Mouse (Mus musculus): Measurements from ENCODE around the gene Sema3g.

Sema3g gene

GRCm38 (mm10) chr14:31232404-31233069 lies 14.9 kb downstream of the Sema3g start:
- DNase-seq (ENCODE audit: low read depth, low spot score) = no peak

DNA sequence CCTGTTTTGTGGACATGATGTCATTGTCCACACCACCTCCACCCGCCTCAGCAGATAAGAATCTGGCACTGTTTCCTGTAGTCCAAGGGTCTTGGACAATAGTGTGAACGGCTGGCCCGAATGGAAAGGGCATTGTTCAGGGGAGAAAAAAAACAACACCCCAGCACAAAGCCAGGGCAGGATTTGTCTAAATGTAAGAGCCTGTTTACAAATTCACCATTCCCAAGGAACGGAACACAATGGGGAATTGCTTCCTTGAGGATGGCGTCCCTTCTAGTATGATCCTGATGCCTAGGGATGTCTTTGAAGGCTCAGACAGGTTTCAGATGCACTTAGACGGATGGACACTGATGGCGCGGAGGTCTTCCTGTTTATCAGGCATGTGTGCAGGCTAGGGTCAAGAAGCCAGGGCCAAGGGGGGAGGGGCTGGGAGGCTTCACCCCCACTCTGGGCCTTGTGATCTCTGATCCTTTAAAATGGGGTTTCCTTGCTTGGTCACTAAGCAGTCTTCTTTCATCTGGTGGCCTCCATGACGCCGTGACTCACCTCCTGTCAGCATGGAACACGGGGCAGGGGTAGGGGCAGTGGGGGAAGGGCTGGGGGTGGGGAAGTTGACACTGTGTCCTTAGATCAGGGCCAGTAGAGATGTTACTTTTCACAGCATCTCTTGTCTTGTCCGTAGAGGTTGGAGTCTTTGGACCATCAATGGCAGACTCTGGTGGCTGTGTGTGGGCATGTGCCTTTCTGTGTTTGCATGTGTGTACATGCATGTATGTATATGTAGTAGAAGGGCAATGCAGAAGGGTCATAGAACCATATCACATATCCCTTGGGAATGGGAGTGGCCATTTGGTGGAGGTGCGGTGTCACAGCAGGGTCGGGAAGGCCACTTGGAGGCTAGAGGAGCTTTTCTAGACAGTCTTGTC lies 15.7 kb downstream of the Sema3g start:
- no peak for DNase-seq (ENCODE audit: low read depth, low spot score)

DNA sequence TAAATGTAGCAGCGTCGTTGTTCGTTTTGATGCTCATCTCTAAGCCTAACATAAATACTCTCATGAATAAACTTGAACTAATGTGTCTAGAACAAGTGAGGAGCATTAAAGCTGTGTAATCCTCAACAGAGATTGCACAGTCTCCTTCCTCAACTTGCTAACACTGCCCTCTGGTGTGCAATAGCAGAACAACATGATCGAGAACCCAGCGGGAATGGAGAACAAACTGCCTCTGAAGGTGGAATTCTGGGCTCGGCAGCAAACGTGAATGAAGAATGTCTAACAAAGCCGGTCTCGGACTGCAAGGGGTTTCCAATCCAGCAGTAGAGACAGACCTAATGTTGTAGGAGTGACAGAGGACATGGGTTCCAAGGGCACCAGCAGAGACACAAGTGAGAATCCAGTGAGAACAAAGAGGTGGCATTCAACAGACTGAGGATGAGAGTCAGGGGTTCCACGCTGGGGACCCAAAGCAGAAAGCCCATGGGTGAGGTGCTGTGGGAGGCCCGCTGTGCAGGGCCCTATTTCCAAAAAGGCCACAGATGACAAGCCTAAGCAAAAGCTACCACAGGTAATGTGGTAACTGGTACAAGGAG lies 16.4 kb downstream of the Sema3g start:
- peak; percentile 82 for DNase-seq (ENCODE audit: low read depth, low spot score)

- DNase-seq (ENCODE audit: low read depth, low spot score) = no peak
Measured at GRCm38 (mm10) chr14:31237101-31237882, 19.6 kb downstream of the Sema3g start.

- DNase-seq (ENCODE audit: low read depth, low spot score) = no peak
Measured at GRCm38 (mm10) chr14:31240528-31240927, 22.9 kb downstream of the Sema3g start.

DNA sequence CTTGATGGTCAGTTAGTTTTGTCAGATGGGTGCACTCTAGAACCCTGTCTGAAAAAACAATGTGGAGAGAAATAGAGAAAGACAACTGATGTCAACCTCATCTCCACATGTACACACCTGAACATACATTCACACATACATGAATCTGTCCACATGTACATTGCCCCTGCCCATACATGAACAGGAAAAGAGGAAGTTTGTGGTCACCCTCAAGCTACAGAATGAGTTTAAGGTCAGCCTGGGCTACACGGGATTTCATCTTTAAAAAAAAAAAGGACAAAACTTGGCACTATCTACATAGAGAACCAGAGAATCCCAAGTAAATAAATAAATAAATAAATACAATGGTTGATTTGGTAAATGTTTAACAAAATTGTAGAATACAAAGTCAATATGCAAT lies 27.1 kb downstream of the Sema3g start:
- DNase-seq (ENCODE audit: low read depth, low spot score) = no peak

GRCm38 (mm10) chr14:31245946-31246345 lies 28.3 kb downstream of the Sema3g start:
- DNase-seq (ENCODE audit: low read depth, low spot score) = no peak

GRCm38 (mm10) chr14:31248396-31248795 lies 30.7 kb downstream of the Sema3g start:
- DNase-seq (ENCODE audit: low read depth, low spot score) = no peak

GRCm38 (mm10) chr14:31250222-31251083 lies 32.8 kb downstream of the Sema3g start:
- DNase-seq (ENCODE audit: low read depth, low spot score) = no peak

GRCm38 (mm10) chr14:31251084-31251604 lies 33.5 kb downstream of the Sema3g start, which contains the start of the genes Phf7 and Bap1:
Phf7 (minus strand) TSS chr14:31251317.
Bap1 (plus strand) TSS chr14:31251450.
- DNase-seq (ENCODE audit: low read depth, low spot score) = peak; percentile 95

- DNase-seq (ENCODE audit: low read depth, low spot score) = no peak
Measured at GRCm38 (mm10) chr14:31251626-31252025, 34.0 kb downstream of the Sema3g start.

DNA sequence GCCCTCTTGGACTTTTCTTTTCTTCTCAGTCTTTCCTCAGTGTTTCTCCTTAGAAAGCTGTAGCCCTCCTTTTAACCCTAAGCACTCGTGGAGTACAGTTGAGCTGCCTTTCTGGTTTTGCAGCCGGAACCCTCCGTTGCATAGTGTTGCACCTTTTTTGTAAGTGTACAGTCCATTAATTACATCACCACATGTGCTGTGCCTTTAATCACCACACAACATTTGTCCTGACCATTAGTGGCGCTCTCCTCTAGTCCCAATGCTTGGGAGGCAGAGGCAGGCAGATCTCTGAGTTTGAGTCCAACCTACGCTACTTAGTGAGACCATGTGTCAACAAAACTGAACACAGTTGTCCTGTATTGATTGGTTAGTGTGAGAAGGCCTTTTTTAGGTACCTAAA lies 34.4 kb downstream of the Sema3g start:
- DNase-seq (ENCODE audit: low read depth, low spot score) = no peak

DNA sequence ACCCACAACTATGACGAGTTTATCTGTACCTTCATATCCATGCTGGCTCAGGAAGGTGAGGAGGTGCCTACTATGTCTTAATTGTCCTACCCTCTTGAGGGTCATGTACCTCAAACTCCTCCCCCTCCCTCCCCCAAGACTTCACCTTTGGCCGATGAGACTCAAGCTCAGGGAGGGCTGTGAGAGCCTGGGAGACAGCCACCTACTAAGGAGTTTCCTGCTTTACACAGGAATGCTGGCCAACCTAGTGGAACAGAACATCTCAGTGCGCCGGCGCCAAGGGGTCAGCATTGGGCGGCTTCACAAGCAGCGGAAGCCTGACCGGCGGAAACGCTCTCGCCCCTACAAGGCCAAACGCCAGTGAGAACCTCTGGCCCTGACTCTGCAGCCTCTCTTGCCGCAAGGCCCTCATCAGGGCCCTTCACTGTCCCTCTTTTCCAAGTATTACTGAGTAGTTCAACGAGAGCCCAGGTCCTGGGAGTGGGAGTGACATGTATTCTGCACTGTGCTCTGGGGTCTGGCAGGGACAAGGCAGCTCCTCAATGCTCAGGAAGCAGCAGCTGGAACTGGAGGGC lies 40.9 kb downstream of the Sema3g start:
- no peak for DNase-seq (ENCODE audit: low read depth, low spot score)

DNA sequence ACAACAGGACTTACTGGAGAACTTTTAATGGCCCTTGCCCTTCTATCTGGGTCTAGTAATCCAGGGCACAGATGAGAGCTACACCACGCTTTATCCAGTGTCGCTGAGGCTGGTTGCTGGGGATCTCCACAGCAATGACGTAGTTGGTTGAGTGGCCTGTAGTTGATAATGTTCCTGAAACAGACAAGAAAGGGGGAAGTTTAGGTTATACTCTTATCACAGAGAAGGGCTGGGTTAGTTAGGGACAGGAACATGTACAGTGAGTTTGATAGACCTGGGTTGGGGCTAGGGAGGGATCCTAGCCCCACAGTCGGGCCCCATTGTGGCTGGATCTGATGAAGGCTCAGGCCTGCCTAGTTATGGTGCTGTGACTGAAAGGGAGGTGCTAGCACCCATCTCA lies 42.7 kb downstream of the Sema3g start:
- DNase-seq (ENCODE audit: low read depth, low spot score) = no peak

GRCm38 (mm10) chr14:31260932-31261331 lies 43.3 kb downstream of the Sema3g start:
- no peak for DNase-seq (ENCODE audit: low read depth, low spot score)

DNA sequence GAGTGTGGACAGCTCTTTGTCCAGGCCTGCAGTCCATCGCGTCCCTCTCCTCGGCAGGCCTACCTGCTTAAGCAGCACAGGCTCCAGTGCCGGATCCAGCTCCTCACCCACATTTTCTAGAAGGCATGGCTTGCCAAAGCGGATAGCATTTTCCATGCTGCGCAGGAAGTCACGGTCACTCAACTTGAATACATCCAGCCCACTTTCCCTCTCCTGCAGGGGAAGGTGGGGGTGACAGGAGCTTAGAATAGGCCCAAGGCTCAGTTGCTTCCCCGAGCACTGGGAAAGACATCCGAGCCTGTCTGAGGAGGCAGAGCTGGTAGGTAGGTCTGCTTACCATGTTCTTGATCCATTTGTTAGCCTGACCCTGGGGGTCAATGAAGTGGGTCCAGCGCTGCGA lies 50.0 kb downstream of the Sema3g start:
- no peak for DNase-seq (ENCODE audit: low read depth, low spot score)

GRCm38 (mm10) chr14:31268301-31269001 lies 50.8 kb downstream of the Sema3g start:
- DNase-seq (ENCODE audit: low read depth, low spot score) = no peak

DNA sequence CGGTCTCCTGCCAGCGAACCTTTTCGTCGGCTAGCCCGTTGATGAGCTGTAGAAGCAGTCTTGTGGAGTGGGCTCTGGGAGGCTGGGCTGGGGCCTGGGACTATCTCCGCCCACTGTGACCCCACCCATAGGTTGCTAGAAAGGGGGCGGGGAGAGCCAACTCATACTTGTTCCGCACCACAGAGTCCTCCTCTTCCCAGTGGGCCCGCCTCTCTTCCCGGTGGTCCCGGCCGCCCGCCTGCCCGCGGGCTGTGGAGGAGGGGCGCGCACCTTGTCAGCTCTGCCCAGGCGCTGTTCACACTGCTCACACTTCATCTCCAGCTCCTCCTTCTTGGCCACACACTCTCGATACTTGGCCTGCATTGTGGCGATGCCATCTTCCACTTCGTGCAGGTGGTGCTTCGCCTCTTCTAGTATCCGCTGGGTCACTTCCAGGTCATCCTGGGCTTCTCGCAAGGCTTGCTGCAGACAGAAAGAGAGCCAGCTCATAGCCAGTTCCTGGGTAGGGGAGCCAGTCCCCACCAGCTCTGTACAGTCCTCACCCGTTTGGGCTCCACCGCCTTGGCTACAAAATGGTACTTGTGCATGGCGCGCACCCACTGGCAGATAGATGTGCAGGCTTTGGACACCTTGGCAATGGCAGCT lies 51.9 kb downstream of the Sema3g start:
- peak; percentile 85 for DNase-seq (ENCODE audit: low read depth, low spot score)

DNA sequence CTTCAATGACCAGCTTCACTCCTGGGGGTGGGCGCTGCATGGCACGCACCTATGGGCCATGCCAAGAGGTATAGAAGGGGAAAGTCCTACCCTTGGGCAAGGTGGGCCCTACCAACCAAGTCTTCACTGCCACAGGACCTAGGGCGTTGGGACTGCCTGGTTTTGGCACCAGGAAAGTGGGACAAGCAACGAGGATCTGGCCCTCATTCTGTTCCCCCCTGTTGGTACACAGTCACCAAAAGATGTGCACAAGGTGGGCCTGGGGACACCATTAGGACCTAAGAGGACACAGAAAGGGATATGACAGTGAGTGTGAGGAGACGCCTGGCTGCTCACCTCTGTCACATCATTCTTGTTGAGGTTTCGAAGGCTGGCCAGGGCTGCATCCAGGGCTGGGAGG lies 53.5 kb downstream of the Sema3g start:
- no peak for DNase-seq (ENCODE audit: low read depth, low spot score)

Measured in forelimb bud, embryonic 11.5 days (tissue).